Mouse (Mus musculus): ENCODE data around the gene Vps33b.

The Vps33b gene

GRCm38 (mm10) chr7:80269751-80270255 is 354 bp downstream of the Vps33b start:
- no peak for DNase-seq (ENCODE audit: low read depth, low spot score)

- DNase-seq (ENCODE audit: low read depth, low spot score): no peak
Observed at GRCm38 (mm10) chr7:80273456-80273855, 4.0 kb downstream of the Vps33b start.

GRCm38 (mm10) chr7:80276374-80276773 is 6.9 kb downstream of the Vps33b start:
- no peak for DNase-seq (ENCODE audit: low read depth, low spot score)

GRCm38 (mm10) chr7:80280032-80280431 is 10.6 kb downstream of the Vps33b start:
- no peak for DNase-seq (ENCODE audit: low read depth, low spot score)

GRCm38 (mm10) chr7:80280998-80281397 is 11.5 kb downstream of the Vps33b start:
- DNase-seq (ENCODE audit: low read depth, low spot score): no peak

GRCm38 (mm10) chr7:80281646-80282045 is 12.2 kb downstream of the Vps33b start:
- DNase-seq (ENCODE audit: low read depth, low spot score): no peak

GRCm38 (mm10) chr7:80283226-80283918 is 13.9 kb downstream of the Vps33b start:
- no peak for DNase-seq (ENCODE audit: low read depth, low spot score)

GRCm38 (mm10) chr7:80284391-80284790 is 14.9 kb downstream of the Vps33b start:
- DNase-seq (ENCODE audit: low read depth, low spot score): no peak

- no peak for DNase-seq (ENCODE audit: low read depth, low spot score)
Observed at GRCm38 (mm10) chr7:80285725-80286124, 16.3 kb downstream of the Vps33b start.

- DNase-seq (ENCODE audit: low read depth, low spot score): no peak
Observed at GRCm38 (mm10) chr7:80287736-80288135, 18.3 kb downstream of the Vps33b start.

GRCm38 (mm10) chr7:80294062-80294763 is 24.8 kb downstream of the Vps33b start, which contains the start of gene Prc1:
Gene Prc1, plus strand, starts transcription at chr7:80294450.
- DNase-seq (ENCODE audit: low read depth, low spot score): peak; percentile 98

GRCm38 (mm10) chr7:80294764-80295648 is 25.6 kb downstream of the Vps33b start:
- DNase-seq (ENCODE audit: low read depth, low spot score): no peak

GRCm38 (mm10) chr7:80296462-80296861 is 27.0 kb downstream of the Vps33b start:
- DNase-seq (ENCODE audit: low read depth, low spot score): no peak

GRCm38 (mm10) chr7:80297041-80297440 is 27.6 kb downstream of the Vps33b start:
- no peak for DNase-seq (ENCODE audit: low read depth, low spot score)

GRCm38 (mm10) chr7:80298754-80299153 is 29.3 kb downstream of the Vps33b start:
- DNase-seq (ENCODE audit: low read depth, low spot score): no peak

- no peak for DNase-seq (ENCODE audit: low read depth, low spot score)
Observed at GRCm38 (mm10) chr7:80299568-80299967, 30.1 kb downstream of the Vps33b start.

- DNase-seq (ENCODE audit: low read depth, low spot score): no peak
Observed at GRCm38 (mm10) chr7:80301522-80301921, 32.1 kb downstream of the Vps33b start.

GRCm38 (mm10) chr7:80307766-80308165 is 38.3 kb downstream of the Vps33b start:
- no peak for DNase-seq (ENCODE audit: low read depth, low spot score)

GRCm38 (mm10) chr7:80310771-80311170 is 41.3 kb downstream of the Vps33b start:
- DNase-seq (ENCODE audit: low read depth, low spot score): no peak

- no peak for DNase-seq (ENCODE audit: low read depth, low spot score)
Observed at GRCm38 (mm10) chr7:80315733-80316132, 46.3 kb downstream of the Vps33b start.

- no peak for DNase-seq (ENCODE audit: low read depth, low spot score)
Observed at GRCm38 (mm10) chr7:80317439-80318115, 48.1 kb downstream of the Vps33b start.

Measured in c-Kit-negative CD71-positive TER-119-positive erythroid progenitor cells, embryonic 14.5 days (primary cell).